ENCODE assay signal across 8 mouse cellular contexts in genomic region chr16:17070716-17071115, GRCm38 (mm10). TPM values are rescaled to one million over a fixed set of nuclear protein-coding genes. Genes with fewer than 3 reads are reported as not detected.
A peak's percentile ranks its signal among the peaks of the same experiment; 100 is the strongest.
DNase-seq lines count a peak whose midpoint lies in the region; ATAC-seq and TF ChIP-seq lines count a peak whose summit lies in the region.

No protein-coding gene starts in this region.

- intact Hi-C loops in gastrocnemius, adult 2 months (cut with DNase I): no loop called here

- H3K4me2 ChIP-seq in liver, embryonic 13.5 days: peak overlapping the region; percentile 86

- no peak for DNase-seq in gastrocnemius, adult 2 months
- DNase-seq in gastrocnemius, postnatal 4 days (ENCODE audit: low spot score in 2 of 2): no peak
- no peak for DNase-seq in testis, postnatal 10 days (ENCODE audit: low spot score)
- no peak for DNase-seq in liver, embryonic 13.5 days
- no peak for DNase-seq in MN1 (ENCODE audit: low spot score)
- DNase-seq in Muller cell, postnatal 12 days (ENCODE audit: inconsistent ontology term): no peak
- DNase-seq in right cerebral cortex, postnatal 25 days: no peak

- H3K4me1 ChIP-seq in testis, adult 2 months (ENCODE audit: control insufficient read depth, insufficient read depth, low read length): peaks cover 5% of the 10 kb centered on the region
- H3K4me1 ChIP-seq in liver, embryonic 13.5 days (replicated peaks): peaks cover 13% of the 10 kb centered on the region

- peak overlapping the region; percentile 89 for H3K4me3 ChIP-seq in gastrocnemius, adult 2 months
- peak overlapping the region; percentile 86 for H3K4me3 ChIP-seq in testis, adult 2 months (ENCODE audit: control insufficient read depth, low read depth, low read length)
- peak overlapping the region; percentile 69 for H3K4me3 ChIP-seq in liver, embryonic 13.5 days (replicated peaks)

- H3K36me3 ChIP-seq in testis, adult 2 months (ENCODE audit: control insufficient read depth, insufficient read depth, low read length): peaks cover 3% of the 10 kb centered on the region; the same call in 1 of the 2 replicates
- no peaks in the 10 kb centered on the region for H3K36me3 ChIP-seq in liver, embryonic 13.5 days

- H3K9me3 ChIP-seq in liver, embryonic 13.5 days (replicated peaks): 0 out of 2 replicates have a peak, but pooled peaks cover 3% of the 10 kb centered on the region

- H3K27me3 ChIP-seq in testis, adult 2 months (ENCODE audit: control insufficient read depth, insufficient read depth, low read length): no peaks in the 10 kb centered on the region
- H3K27me3 ChIP-seq in liver, embryonic 13.5 days: peaks cover 24% of the 10 kb centered on the region

- ATAC-seq in liver, embryonic 13.5 days (ENCODE audit: low read depth): no peak

- no peak overlapping the region for H3K9ac ChIP-seq in liver, embryonic 13.5 days

- WGBS in liver, embryonic 13.5 days (ENCODE audit: insufficient replicate concordance): 47% methylated on average over 6 of the region's 6 CpGs

- TF ChIP-seq CTCF in gastrocnemius, adult 2 months (IDR thresholded peaks at IDR 0.05): no peak
- no peak for TF ChIP-seq CTCF in testis, adult 2 months (IDR thresholded peaks at IDR 0.05; ENCODE audit: control insufficient read depth, insufficient read depth, insufficient replicate concordance, low read depth, low read length)

- H3K27ac ChIP-seq in gastrocnemius, adult 2 months: no peak overlapping the region; the same call in 1 of the 2 replicates
- peak overlapping the region; percentile 70 for H3K27ac ChIP-seq in testis, adult 2 months (ENCODE audit: control insufficient read depth, insufficient read depth, low read depth, low read length)
- no peak overlapping the region for H3K27ac ChIP-seq in liver, embryonic 13.5 days

- no peak for TF ChIP-seq POLR2A in testis, adult 2 months (IDR thresholded peaks at IDR 0.05; ENCODE audit: control insufficient read depth, low read depth, low read length)

RNA-seq across cellular contexts. Expression of gene Ypel1, which starts 1.2 kb away (rescaled TPM):
- 1 to 10 TPM in 1 of 2 experiments, under 1 TPM in 1; 0.43 to 1.5 TPM for total RNA-seq in gastrocnemius, adult 2 months (2021)
- total RNA-seq in gastrocnemius, postnatal 4 days (2021): 1 to 10 TPM; 4.9 to 6.1 TPM
- 417 and 464 TPM in 2 replicates for polyA plus RNA-seq in testis, adult 2 months (2012; rRNA removed)
- 1.4 and 1.6 TPM in 2 replicates for polyA plus RNA-seq in liver, embryonic 13.5 days (2015; fragmentation: Nextera tagmentation; extraction: Ambion mirVana)

RNA-seq across cellular contexts. Expression of gene Ppil2, which starts 40.3 kb away (rescaled TPM):
- 10 to 100 TPM; 27.6 to 31.4 TPM for total RNA-seq in gastrocnemius, adult 2 months (2021)
- total RNA-seq in gastrocnemius, postnatal 4 days (2021): 10 to 100 TPM; 48.2 to 56.1 TPM
- polyA plus RNA-seq in testis, adult 2 months (2012; rRNA removed): 75.3 and 88.8 TPM in 2 replicates
- 57.4 and 64.3 TPM in 2 replicates for polyA plus RNA-seq in liver, embryonic 13.5 days (2015; fragmentation: Nextera tagmentation; extraction: Ambion mirVana)

RNA-seq across cellular contexts. Expression of gene 2610318N02Rik, which starts 54.3 kb away (rescaled TPM):
- total RNA-seq in gastrocnemius, adult 2 months (2021): not detected
- 1 to 10 TPM; 1.5 to 3.0 TPM for total RNA-seq in gastrocnemius, postnatal 4 days (2021)
- 3,527 and 3,682 TPM in 2 replicates for polyA plus RNA-seq in testis, adult 2 months (2012; rRNA removed)
- 28.3 and 28.9 TPM in 2 replicates for polyA plus RNA-seq in liver, embryonic 13.5 days (2015; fragmentation: Nextera tagmentation; extraction: Ambion mirVana)
